Mouse (Mus musculus): ENCODE results near the gene Coq8b. TPM values are rescaled to one million over a fixed set of nuclear protein-coding genes. Genes with fewer than 3 reads are reported as not detected.

Gene Coq8b
- polyA plus RNA-seq, 1 experiment from 2014 or later, result 19.7 TPM

MicroRNAs within 50 kb of the gene (microRNA counts, 519-probe panel; counts per million panel counts)
- not detected for microRNA mmu-miR-1191

Small RNA genes lying within 50 kb of the gene (microRNA-seq; reads per million reads assigned to microRNA genes)
- 1.8 reads per million for gene Mir1191

Other genes starting within 250 kb of the Coq8b start
- gene Cyp2a12, start 203.9 kb upstream of the Coq8b start, polyA plus RNA-seq (2014; fragmentation: Nextera tagmentation; extraction: Ambion mirVana), result not detected in 2 replicates
- 22.5 and 32.1 TPM in 2 replicates for gene Cyp2f2, start 113.1 kb upstream of the Coq8b start, polyA plus RNA-seq (2014; fragmentation: Nextera tagmentation; extraction: Ambion mirVana)
- gene Cyp2t4, start 79.3 kb upstream of the Coq8b start, polyA plus RNA-seq (2014; fragmentation: Nextera tagmentation; extraction: Ambion mirVana), result 0.17 TPM in 1 of 2 replicates, not detected in the other
- gene Egln2, start 66.2 kb upstream of the Coq8b start, polyA plus RNA-seq (2014; fragmentation: Nextera tagmentation; extraction: Ambion mirVana), result 39.0 and 42.5 TPM in 2 replicates
- gene Rab4b, start 54.1 kb upstream of the Coq8b start, polyA plus RNA-seq (2014; fragmentation: Nextera tagmentation; extraction: Ambion mirVana), result 68.6 and 71.1 TPM in 2 replicates
- not detected in 2 replicates for gene Gm21983, start 51.9 kb upstream of the Coq8b start, polyA plus RNA-seq (2014; fragmentation: Nextera tagmentation; extraction: Ambion mirVana)
- 2.4 and 6.3 TPM in 2 replicates for gene Mia, start 51.9 kb upstream of the Coq8b start, polyA plus RNA-seq (2014; fragmentation: Nextera tagmentation; extraction: Ambion mirVana)
- gene BC024978, start 37.2 kb upstream of the Coq8b start, polyA plus RNA-seq (2014; fragmentation: Nextera tagmentation; extraction: Ambion mirVana), result 4.2 and 4.5 TPM in 2 replicates
- gene Snrpa, start 36.8 kb upstream of the Coq8b start, polyA plus RNA-seq (2014; fragmentation: Nextera tagmentation; extraction: Ambion mirVana), result 260 and 274 TPM in 2 replicates
- gene Itpkc, start 4.4 kb upstream of the Coq8b start, polyA plus RNA-seq (2014; fragmentation: Nextera tagmentation; extraction: Ambion mirVana), result 8.5 and 10.8 TPM in 2 replicates
- gene Numbl, start 25.4 kb downstream of the Coq8b start, polyA plus RNA-seq (2014; fragmentation: Nextera tagmentation; extraction: Ambion mirVana), result 15.0 and 16.5 TPM in 2 replicates
- gene Ltbp4, start 104.7 kb downstream of the Coq8b start, polyA plus RNA-seq (2014; fragmentation: Nextera tagmentation; extraction: Ambion mirVana), result 178 and 189 TPM in 2 replicates
- gene Shkbp1, start 123.0 kb downstream of the Coq8b start, polyA plus RNA-seq (2014; fragmentation: Nextera tagmentation; extraction: Ambion mirVana), result 41.5 and 41.6 TPM in 2 replicates
- gene Gm20479, start 124.4 kb downstream of the Coq8b start, polyA plus RNA-seq (2014; fragmentation: Nextera tagmentation; extraction: Ambion mirVana), result 0.53 and 1.9 TPM in 2 replicates
- 0.64 and 1.00 TPM in 2 replicates for gene Sptbn4, start 214.7 kb downstream of the Coq8b start, polyA plus RNA-seq (2014; fragmentation: Nextera tagmentation; extraction: Ambion mirVana)
- 67.3 and 78.3 TPM in 2 replicates for gene Blvrb, start 215.0 kb downstream of the Coq8b start, polyA plus RNA-seq (2014; fragmentation: Nextera tagmentation; extraction: Ambion mirVana)
- gene Sertad3, start 240.7 kb downstream of the Coq8b start, polyA plus RNA-seq (2014; fragmentation: Nextera tagmentation; extraction: Ambion mirVana), result 29.5 and 32.9 TPM in 2 replicates

Measured in stomach, embryonic 14.5 days (tissue).